Mouse (Mus musculus): ENCODE results near the gene Myo1e.

- no peak for TF ChIP-seq CTCF (IDR thresholded peaks at IDR 0.05; ENCODE audit: extremely low read depth, insufficient read depth, low read length)
- TF ChIP-seq POLR2A (IDR thresholded peaks at IDR 0.05; ENCODE audit: extremely low read depth, insufficient read depth, low read length), result no peak
These were observed 131.7 kb downstream of the Myo1e start for GRCm38 (mm10) chr9:70338894-70339293.
